Mouse (Mus musculus) small intestine, adult 2 months (tissue): Measurements from ENCODE around the gene Rbm43. TPM values are rescaled to one million over a fixed set of nuclear protein-coding genes. Genes with fewer than 3 reads are reported as not detected.

Experiments used
- H3K27ac ChIP-seq: fragments of 200-500 bp; 2 replicates; pipeline ENCODE4 v1.5.1; 2012; ENCODE audit warnings: low read depth, low read length, control low read depth, inconsistent platforms; ENCODE audit not compliant: insufficient read depth
- H3K27me3 ChIP-seq: fragments of 200-500 bp; 2 replicates; pipeline ENCODE4 v1.6.1; 2012; ENCODE audit warnings: mild to moderate bottlenecking, moderate library complexity, low read length, inconsistent platforms; ENCODE audit not compliant: control insufficient read depth, insufficient read depth
- H3K36me3 ChIP-seq: fragments of 200-500 bp; 2 replicates; pipeline ENCODE4 v1.6.1; 2012; ENCODE audit warnings: mild to moderate bottlenecking, low read length, control low read depth, inconsistent platforms; ENCODE audit not compliant: control insufficient read depth, insufficient read depth
- H3K4me1 ChIP-seq: fragments of 200-500 bp; 2 replicates; pipeline ENCODE4 v1.6.1; 2012; ENCODE audit warnings: low read length, inconsistent platforms, mixed read lengths; ENCODE audit not compliant: control insufficient read depth, insufficient read depth, insufficient read length
- H3K4me3 ChIP-seq: fragments of 200-500 bp; 2 replicates; pipeline ENCODE4 v1.5.1; 2012; ENCODE audit warnings: low read depth, mild to moderate bottlenecking, control low read depth, inconsistent platforms, low read length, moderate library complexity
- CTCF ChIP-seq: fragments of 200-500 bp; IDR thresholded peaks from 2 replicates; pipeline ENCODE4 v1.5.1; 2012; ENCODE audit warnings: low read depth, mild to moderate bottlenecking, control low read depth, inconsistent platforms, low read length, moderate library complexity, mixed read lengths; ENCODE audit not compliant: insufficient replicate concordance, insufficient read length; ENCODE audit errors: extremely low read depth
- POLR2A ChIP-seq: fragments of 200-500 bp; IDR thresholded peaks from 2 replicates; pipeline ENCODE4 v1.6.1; 2012; ENCODE audit warnings: low read depth, mild to moderate bottlenecking, control low read depth, inconsistent platforms, low read length, moderate library complexity
- WGBS: fragments of 180-500 bp; shearing (Covaris S2); methylation state at CpG from one replicate; pipeline ENCODE4 v1.1.7; 2018; 5-methylcytosine and 5-hydroxymethylcytosine counted together
- polyA plus RNA-seq: library from polyadenylated mRNA; depleted of rRNA; stranded (reverse); fragments of >200 nt; gene quantifications from 2 replicates; pipeline ENCODE4 v1.2.3, GENCODE M21; 2012

Rbm43 gene
- polyA plus RNA-seq, 1 experiment: 3.5 TPM

GRCm38 (mm10) chr2:51970897-51971296 is 35.9 kb upstream of the Rbm43 start:
- 64% methylated on average over 4 of the region's 4 CpGs for WGBS
- Histone ChIP-seq H3K4me3 (no peak overlapping the region), H3K27ac (peak overlapping the region; percentile 19), H3K27me3 (no peaks in the 10 kb centered on the region), H3K4me1 (peaks cover 5% of the 10 kb centered on the region; the same call in 1 of the 2 replicates), H3K36me3 (no peaks in the 10 kb centered on the region)
- TF ChIP-seq POLR2A (no peak), CTCF (no peak)

- Histone ChIP-seq H3K27ac (no peak overlapping the region), H3K36me3 (no peaks in the 10 kb centered on the region), H3K4me1 (0 out of 2 replicates have a peak, but pooled peaks cover 2% of the 10 kb centered on the region), H3K27me3 (no peaks in the 10 kb centered on the region), H3K4me3 (no peak overlapping the region)
- no peak for TF ChIP-seq CTCF
- no peak for TF ChIP-seq POLR2A
- 87% methylated on average over 3 of the region's 3 CpGs for WGBS
Measured at GRCm38 (mm10) chr2:51967288-51967687, 32.3 kb upstream of the Rbm43 start.

- WGBS: 63% methylated on average over 7 of the region's 7 CpGs
- no peak for TF ChIP-seq POLR2A
- TF ChIP-seq CTCF: no peak
- H3K27ac ChIP-seq: no peak overlapping the region
- H3K27me3 ChIP-seq: no peaks in the 10 kb centered on the region
- H3K4me1 ChIP-seq: no peaks in the 10 kb centered on the region
- peaks cover 63% of the 10 kb centered on the region for H3K36me3 ChIP-seq
- H3K4me3 ChIP-seq: no peak overlapping the region
Measured at GRCm38 (mm10) chr2:51953648-51954204, 18.8 kb upstream of the Rbm43 start.

GRCm38 (mm10) chr2:51950876-51951275 is 15.9 kb upstream of the Rbm43 start:
- no peak for TF ChIP-seq POLR2A
- no peak for TF ChIP-seq CTCF
- 55% methylated on average over 1 of the region's 1 CpGs for WGBS

GRCm38 (mm10) chr2:51948105-51948830 is 13.3 kb upstream of the Rbm43 start:
- Histone ChIP-seq H3K27me3 (no peaks in the 10 kb centered on the region), H3K36me3 (peaks cover 33% of the 10 kb centered on the region), H3K4me1 (no peaks in the 10 kb centered on the region), H3K27ac (no peak overlapping the region), H3K4me3 (no peak overlapping the region)
- no peak for TF ChIP-seq CTCF
- TF ChIP-seq POLR2A: no peak
- WGBS: 63% methylated on average over 6 of the region's 6 CpGs

More at GRCm38 (mm10) chr2:51950876-51951275, 15.9 kb upstream of the Rbm43 start:
- peaks cover 48% of the 10 kb centered on the region for H3K36me3 ChIP-seq
- no peak overlapping the region for H3K4me3 ChIP-seq
- no peaks in the 10 kb centered on the region for H3K4me1 ChIP-seq
- no peak overlapping the region for H3K27ac ChIP-seq
- no peaks in the 10 kb centered on the region for H3K27me3 ChIP-seq

- no peak overlapping the region for H3K27ac ChIP-seq
- H3K36me3 ChIP-seq: peaks cover 16% of the 10 kb centered on the region
- H3K4me1 ChIP-seq: no peaks in the 10 kb centered on the region
- no peaks in the 10 kb centered on the region for H3K27me3 ChIP-seq
- TF ChIP-seq CTCF (no peak), POLR2A (no peak)
- no peak overlapping the region for H3K4me3 ChIP-seq
- 59% methylated on average over 2 of the region's 2 CpGs for WGBS
Measured at GRCm38 (mm10) chr2:51945812-51946211, 10.8 kb upstream of the Rbm43 start.

- 90% methylated on average over 7 of the region's 7 CpGs for WGBS
- TF ChIP-seq CTCF: no peak
- no peak for TF ChIP-seq POLR2A
- H3K27me3 ChIP-seq: no peaks in the 10 kb centered on the region
Measured at GRCm38 (mm10) chr2:51941832-51942231, 6.9 kb upstream of the Rbm43 start.

GRCm38 (mm10) chr2:51938750-51939149 is 3.8 kb upstream of the Rbm43 start:
- H3K27me3 ChIP-seq: no peaks in the 10 kb centered on the region
- TF ChIP-seq CTCF (no peak), POLR2A (no peak)
- no peaks in the 10 kb centered on the region for H3K36me3 ChIP-seq
- no peaks in the 10 kb centered on the region for H3K4me1 ChIP-seq
- WGBS: 26% methylated on average over 3 of the region's 3 CpGs
- no peak overlapping the region for H3K27ac ChIP-seq
- H3K4me3 ChIP-seq: no peak overlapping the region

More at GRCm38 (mm10) chr2:51941832-51942231, 6.9 kb upstream of the Rbm43 start:
- H3K27ac ChIP-seq: no peak overlapping the region
- H3K4me1 ChIP-seq: no peaks in the 10 kb centered on the region
- no peak overlapping the region for H3K4me3 ChIP-seq
- no peaks in the 10 kb centered on the region for H3K36me3 ChIP-seq
